Mouse (Mus musculus): Measurements from ENCODE around the gene Slc5a11.

Slc5a11 gene

GRCm38 (mm10) chr7:123279797-123280196 is 65.2 kb downstream of the Slc5a11 start:
- no peak for DNase-seq (ENCODE audit: low spot score in 2 of 2)

DNA sequence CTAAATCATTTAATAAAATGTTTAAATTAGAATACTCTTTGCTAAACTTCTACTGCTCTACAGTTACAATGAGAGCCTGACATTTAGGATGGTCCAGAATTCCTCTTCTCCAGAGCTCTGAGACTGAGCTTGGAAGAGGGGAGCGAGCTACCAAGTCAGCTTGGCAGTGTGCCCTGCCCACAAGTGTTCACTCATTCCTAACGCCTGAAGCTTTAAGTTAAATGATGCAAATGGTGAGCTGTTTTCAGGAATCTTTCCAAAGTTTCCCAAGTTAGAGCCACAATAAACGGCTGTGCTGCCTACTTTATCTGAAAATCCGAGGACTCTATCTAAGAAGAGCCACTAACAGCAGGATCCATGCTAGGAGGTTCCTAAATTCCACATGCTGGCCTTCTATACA is 69.2 kb downstream of the Slc5a11 start:
- no peak for DNase-seq (ENCODE audit: low spot score in 2 of 2)

GRCm38 (mm10) chr7:123285896-123286295 is 71.3 kb downstream of the Slc5a11 start:
- DNase-seq (ENCODE audit: low spot score in 2 of 2): no peak

DNA sequence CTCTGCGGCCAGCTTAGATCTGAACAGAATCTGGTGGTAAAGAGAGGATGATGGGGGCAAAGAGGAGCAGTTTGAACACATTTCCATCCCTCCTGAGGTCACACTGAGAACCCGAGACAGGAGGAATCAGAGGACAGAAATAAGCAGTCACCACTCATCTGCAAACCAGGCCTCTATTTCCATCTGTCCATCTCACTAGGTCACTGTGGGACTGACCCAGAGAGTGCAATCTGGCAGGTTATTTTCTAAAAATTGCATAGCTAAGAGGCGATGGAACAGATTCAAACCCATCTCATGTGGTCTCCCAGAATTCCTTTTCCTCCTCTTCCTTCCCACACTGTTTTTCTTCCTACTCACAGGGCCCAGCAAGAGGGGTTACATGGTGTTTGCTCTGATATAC is 73.3 kb downstream of the Slc5a11 start:
- DNase-seq (ENCODE audit: low spot score in 2 of 2): no peak

DNA sequence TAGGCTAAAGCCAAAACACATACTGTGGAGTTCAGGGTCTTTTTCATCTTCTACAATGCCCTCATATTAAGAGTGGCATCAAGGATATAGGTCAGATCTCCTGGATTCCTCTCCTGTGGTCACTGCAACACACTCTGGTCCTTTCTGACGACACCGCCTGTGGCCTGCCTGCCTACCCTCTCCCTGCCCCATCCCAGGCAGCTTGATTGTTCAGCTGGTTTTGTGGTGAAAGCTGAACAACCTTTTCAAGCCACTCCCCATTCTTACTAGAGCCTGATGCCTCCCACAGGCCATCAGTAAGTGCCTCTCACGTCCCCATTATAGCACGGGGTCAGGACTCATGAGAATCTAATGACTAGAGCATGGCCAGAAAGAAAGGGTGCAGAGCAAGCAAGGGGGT is 74.6 kb downstream of the Slc5a11 start:
- DNase-seq (ENCODE audit: low spot score in 2 of 2): no peak

- DNase-seq (ENCODE audit: low spot score in 2 of 2): no peak
Observed at GRCm38 (mm10) chr7:123291942-123292341, 77.4 kb downstream of the Slc5a11 start.

DNA sequence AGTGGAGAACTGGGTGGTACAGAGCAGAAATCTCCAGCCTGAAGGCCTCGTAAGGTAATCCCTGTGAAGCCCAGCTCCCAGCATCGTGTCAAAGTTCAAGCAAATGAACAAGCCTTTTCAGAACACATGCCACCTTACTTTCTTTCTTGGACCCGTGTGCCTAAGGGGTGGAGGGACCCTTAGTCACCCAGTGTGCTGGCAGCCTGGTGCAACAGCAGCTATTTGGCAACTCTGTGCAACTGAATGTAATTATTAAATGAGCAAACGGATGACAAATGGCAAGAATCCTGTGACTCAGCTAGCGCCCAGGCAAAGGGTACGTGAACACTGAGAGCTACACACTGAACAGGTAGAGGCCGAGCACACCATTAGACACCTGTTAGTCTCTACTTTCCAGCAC is 79.3 kb downstream of the Slc5a11 start:
- no peak for DNase-seq (ENCODE audit: low spot score in 2 of 2)

DNA sequence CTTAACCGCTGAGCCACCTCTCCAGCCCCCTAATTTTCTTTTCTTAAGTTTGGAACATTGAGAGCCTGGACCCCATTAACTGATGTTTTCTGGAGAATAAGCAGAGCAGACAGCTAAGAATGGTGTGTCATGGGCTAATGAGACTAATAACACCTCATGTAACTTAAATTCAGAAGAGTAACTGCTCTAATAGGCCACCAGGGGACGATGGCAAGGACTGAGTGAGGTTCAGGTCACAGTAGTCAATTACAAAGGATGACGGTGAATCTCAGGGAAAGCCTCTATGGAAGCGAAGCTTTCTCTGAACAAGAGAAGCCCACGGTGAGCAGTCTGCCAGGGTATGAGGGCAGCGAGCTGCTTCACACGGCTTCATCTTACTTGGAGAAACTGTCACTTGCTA is 80.8 kb downstream of the Slc5a11 start:
- DNase-seq (ENCODE audit: low spot score in 2 of 2): no peak

DNA sequence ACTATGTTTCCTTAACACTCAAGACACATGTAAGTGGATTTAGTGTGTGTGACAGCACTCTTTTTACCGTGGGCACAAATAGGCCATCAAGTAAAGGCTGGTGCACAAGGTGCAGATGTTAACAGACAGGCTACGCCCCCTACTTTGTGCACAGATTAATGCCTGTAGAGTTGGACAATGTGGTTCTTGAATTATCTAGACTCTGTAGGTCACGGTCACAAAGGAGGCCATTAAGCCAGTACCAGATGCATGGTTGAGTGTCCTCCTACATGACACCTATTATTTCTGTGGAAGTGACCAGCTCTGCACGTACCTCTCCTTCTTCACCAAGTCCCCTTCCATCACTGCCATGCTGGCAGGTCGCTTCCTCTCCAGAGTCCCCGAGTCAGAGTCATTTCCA is 81.5 kb downstream of the Slc5a11 start:
- no peak for DNase-seq (ENCODE audit: low spot score in 2 of 2)

- DNase-seq (ENCODE audit: low spot score in 2 of 2): no peak
Observed at GRCm38 (mm10) chr7:123298225-123298624, 83.6 kb downstream of the Slc5a11 start.

DNA sequence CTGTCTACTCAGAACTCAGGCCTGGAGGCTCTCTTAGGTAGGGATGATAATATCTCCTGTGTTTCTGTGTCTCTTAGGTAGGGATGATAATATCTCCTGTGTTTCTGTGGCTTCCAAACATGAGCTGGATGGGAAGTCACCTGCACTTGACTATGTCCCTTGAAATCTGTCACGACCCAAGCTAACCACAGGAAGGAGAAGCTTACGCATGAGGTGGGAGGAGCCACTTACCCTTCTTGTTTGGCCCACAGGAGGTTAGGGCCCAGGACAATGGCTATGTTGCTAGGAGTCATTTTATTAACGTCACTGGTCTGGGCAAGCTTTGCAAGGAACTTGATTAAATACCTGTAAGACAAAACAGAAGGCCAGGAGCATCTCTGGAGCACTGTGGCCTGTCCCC is 85.7 kb downstream of the Slc5a11 start:
- no peak for DNase-seq (ENCODE audit: low spot score in 2 of 2)

GRCm38 (mm10) chr7:123305397-123305796 is 90.8 kb downstream of the Slc5a11 start:
- no peak for DNase-seq (ENCODE audit: low spot score in 2 of 2)

DNA sequence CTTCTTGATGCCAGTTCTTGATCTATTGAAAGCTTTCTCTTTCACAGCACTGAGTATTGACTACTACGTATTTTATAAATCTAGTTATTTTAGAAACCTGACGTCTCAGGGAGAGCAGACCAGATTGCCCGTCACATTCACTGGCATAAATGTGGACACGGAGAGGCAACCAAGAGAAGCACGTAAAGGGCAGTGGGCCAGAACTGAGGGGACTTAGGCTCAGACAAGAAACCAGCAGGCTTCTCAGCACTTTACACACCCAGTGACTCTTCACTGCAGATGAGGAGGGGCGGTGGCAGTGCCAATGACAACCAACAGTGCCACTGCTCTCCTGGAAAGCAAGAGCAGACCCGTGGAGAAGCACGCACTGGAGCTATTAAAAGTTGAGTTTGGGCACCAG is 92.7 kb downstream of the Slc5a11 start:
- no peak for DNase-seq (ENCODE audit: low spot score in 2 of 2)

GRCm38 (mm10) chr7:123307887-123308558 is 93.4 kb downstream of the Slc5a11 start:
- no peak for DNase-seq (ENCODE audit: low spot score in 2 of 2)

DNA sequence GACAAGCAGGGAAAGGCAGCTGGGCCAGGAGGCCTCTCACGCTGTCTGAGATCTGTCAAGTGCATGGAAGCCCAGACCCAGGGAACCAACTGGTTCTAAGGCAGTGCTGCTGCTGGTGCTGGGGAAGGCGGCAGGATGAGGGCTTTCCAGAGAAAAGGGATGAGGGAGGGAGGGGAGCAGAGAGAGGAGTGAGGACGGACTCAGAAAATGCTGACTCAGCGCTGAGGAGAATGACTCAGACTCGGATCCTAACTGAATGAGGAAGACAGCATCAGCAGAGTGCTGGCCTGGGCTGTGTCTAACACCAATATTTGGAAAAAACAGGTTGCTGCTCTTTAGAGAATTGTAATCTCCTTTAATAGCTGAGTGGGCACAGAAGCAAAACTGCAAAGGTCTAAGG is 97.3 kb downstream of the Slc5a11 start:
- DNase-seq (ENCODE audit: low spot score in 2 of 2): no peak

DNA sequence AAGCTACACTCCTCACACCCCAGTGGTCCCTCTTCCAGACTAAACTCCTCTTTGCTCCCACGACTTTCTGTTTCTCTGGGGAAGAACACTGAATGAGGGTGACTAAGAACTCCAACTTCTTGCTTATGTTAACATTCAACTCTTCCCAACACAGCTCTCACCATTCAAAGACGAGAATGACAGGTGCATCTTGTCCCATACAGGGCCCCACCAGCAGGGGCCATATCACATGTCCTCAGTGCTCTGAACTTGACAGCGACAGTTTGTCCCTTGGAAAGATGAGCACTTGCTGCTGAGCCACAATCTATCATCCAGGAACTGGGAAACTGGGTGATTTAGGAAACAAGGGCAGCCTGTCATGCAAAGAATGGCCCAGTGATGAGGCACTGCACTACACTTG is 98.2 kb downstream of the Slc5a11 start:
- DNase-seq (ENCODE audit: low spot score in 2 of 2): no peak

DNA sequence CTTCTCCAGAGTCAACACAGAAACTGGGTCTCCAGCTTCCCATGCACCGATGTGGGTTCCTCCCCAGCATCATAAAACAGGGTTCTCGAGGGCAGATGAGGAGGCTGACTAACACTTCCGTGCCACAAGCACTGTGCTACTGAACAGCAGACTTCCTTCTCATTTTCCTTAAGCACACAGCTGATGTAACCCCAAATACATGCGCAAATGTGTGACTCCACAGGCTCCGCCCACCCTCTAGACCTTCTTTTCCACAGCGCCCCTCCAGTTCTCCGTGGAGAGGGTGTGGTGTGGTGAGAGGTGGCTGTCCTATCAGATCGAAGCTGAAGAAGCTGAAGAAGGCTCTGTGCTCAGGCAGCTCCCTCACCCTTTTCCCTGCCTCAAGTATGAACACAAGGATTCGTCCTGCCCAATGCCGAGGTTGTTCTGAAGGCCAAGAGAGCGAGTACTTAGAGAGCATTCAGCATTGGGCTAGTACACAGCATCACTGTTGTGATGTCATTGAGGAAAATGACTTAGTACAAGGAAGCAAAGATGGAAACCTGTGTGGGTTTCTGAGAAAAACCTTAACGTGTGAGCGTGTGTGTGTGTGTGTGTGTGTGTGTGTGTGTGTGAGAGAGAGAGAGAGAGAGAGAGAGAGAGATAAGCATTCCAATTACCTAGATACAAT is 108.0 kb downstream of the Slc5a11 start:
- no peak for DNase-seq (ENCODE audit: low spot score in 2 of 2)

All from frontal cortex, postnatal 25 days (tissue).